Mouse (Mus musculus) liver, embryonic 16.5 days (tissue): Measurements from ENCODE around the gene Adcy5. TPM values are rescaled to one million over a fixed set of nuclear protein-coding genes. Genes with fewer than 3 reads are reported as not detected.

Source experiments
- ATAC-seq: fragments of 200-750 bp; cut with Nextera tagmentation; 2 replicates; pipeline ENCODE4 v1.8.0; 2017; ENCODE audit warnings: low read depth, mild to moderate bottlenecking, moderate number of reproducible peaks, moderate library complexity
- H3K27ac ChIP-seq: fragments of 300-500 bp; sonication (generic); 2 replicates; pipeline ENCODE4 v1.5.1; 2014; ENCODE audit warnings: mild to moderate bottlenecking, low read length
- H3K27me3 ChIP-seq: fragments of 300-500 bp; sonication (generic); 2 replicates; pipeline ENCODE4 v1.6.1; 2014; ENCODE audit warnings: low read depth, low read length, mixed read lengths; ENCODE audit not compliant: control insufficient read depth, insufficient read depth
- H3K36me3 ChIP-seq: fragments of 300-500 bp; sonication (generic); 2 replicates; pipeline ENCODE4 v1.6.1; 2014; ENCODE audit warnings: mild to moderate bottlenecking; ENCODE audit not compliant: control insufficient read depth, insufficient read depth
- H3K4me1 ChIP-seq: fragments of 300-500 bp; sonication (generic); 2 replicates; pipeline ENCODE4 v1.6.1; 2014; ENCODE audit warnings: low read depth, low read length, mixed read lengths; ENCODE audit not compliant: control insufficient read depth
- H3K4me2 ChIP-seq: fragments of 300-500 bp; sonication (generic); 2 replicates; pipeline ENCODE4 v1.6.1; 2014; ENCODE audit warnings: low read depth, low read length, mixed read lengths
- H3K4me3 ChIP-seq: fragments of 300-500 bp; sonication (generic); 2 replicates; pipeline ENCODE4 v1.5.1; 2014; ENCODE audit warnings: low read depth, mild to moderate bottlenecking, low read length
- H3K9ac ChIP-seq: fragments of 300-500 bp; sonication (generic); 2 replicates; pipeline ENCODE4 v1.6.1; 2014; ENCODE audit warnings: low read depth, low read length
- H3K9me3 ChIP-seq: fragments of 300-500 bp; sonication (generic); replicated peaks from 2 replicates; pipeline ENCODE4 v1.6.1; 2016; ENCODE audit warnings: low read length; ENCODE audit not compliant: control insufficient read depth
- WGBS: fragments of 180-500 bp; shearing (Covaris S2); extraction: QIAGEN DNeasy Blood & Tissue Kit; methylation state at CpG from one replicate; pipeline ENCODE4 v1.1.7; 2014; ENCODE audit not compliant: insufficient replicate concordance; 5-methylcytosine and 5-hydroxymethylcytosine counted together
- polyA plus RNA-seq: library from polyadenylated mRNA; unstranded; fragments of >200 nt; fragmentation: Nextera tagmentation; extraction: Ambion mirVana; gene quantifications from 2 replicates; pipeline ENCODE4 v1.2.1, GENCODE M21; 2015

Adcy5 gene
- polyA plus RNA-seq, 1 experiment from 2014 or later, result 0.22 TPM

GRCm38 (mm10) chr16:35190777-35191176 is 36.1 kb downstream of the Adcy5 start:
- 50% methylated on average over 7 of the region's 7 CpGs for WGBS
- no peaks in the 10 kb centered on the region for H3K9me3 ChIP-seq

GRCm38 (mm10) chr16:35191271-35191670 is 36.6 kb downstream of the Adcy5 start:
- WGBS, result 60% methylated on average over 7 of the region's 7 CpGs
- no peaks in the 10 kb centered on the region for H3K27me3 ChIP-seq
- H3K9ac ChIP-seq, result no peak overlapping the region
- no peak for ATAC-seq
- no peaks in the 10 kb centered on the region for H3K36me3 ChIP-seq
- H3K4me3 ChIP-seq, result no peak overlapping the region
- no peaks in the 10 kb centered on the region for H3K4me1 ChIP-seq
- H3K27ac ChIP-seq, result no peak overlapping the region
- no peak overlapping the region for H3K4me2 ChIP-seq
- H3K9me3 ChIP-seq, result no peaks in the 10 kb centered on the region

More at GRCm38 (mm10) chr16:35190777-35191176, 36.1 kb downstream of the Adcy5 start:
- no peak for ATAC-seq
- Histone ChIP-seq H3K27ac (no peak overlapping the region), H3K4me2 (no peak overlapping the region), H3K36me3 (no peaks in the 10 kb centered on the region), H3K27me3 (no peaks in the 10 kb centered on the region), H3K9ac (no peak overlapping the region), H3K4me3 (no peak overlapping the region), H3K4me1 (no peaks in the 10 kb centered on the region)

DNA sequence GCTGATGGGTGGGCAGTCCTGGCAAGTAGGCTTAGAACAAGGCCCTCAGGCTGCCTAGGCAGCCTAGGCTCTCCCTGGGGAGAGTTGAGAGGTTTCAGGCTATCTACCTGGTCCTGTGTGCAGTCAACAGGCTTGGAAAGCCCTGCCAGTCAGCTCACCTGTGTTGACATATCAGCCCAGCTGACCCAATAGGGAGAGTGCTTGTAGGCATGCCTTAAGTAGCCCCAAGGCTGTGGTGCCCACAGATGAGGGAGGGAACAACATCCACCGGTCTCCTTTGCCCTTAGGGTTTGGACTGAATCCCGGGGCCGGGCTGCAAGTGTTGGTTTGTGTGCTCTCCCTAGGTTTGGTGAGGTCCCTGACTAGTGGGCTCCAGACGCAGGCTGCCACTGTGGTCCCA is 37.8 kb downstream of the Adcy5 start:
- Histone ChIP-seq H3K9me3 (no peaks in the 10 kb centered on the region), H3K4me2 (no peak overlapping the region), H3K36me3 (no peaks in the 10 kb centered on the region), H3K27ac (no peak overlapping the region), H3K4me3 (no peak overlapping the region), H3K9ac (no peak overlapping the region), H3K27me3 (no peaks in the 10 kb centered on the region), H3K4me1 (no peaks in the 10 kb centered on the region)
- 66% methylated on average over 4 of the region's 4 CpGs for WGBS
- no peak for ATAC-seq

- Histone ChIP-seq H3K9ac (no peak overlapping the region), H3K4me3 (no peak overlapping the region), H3K27ac (no peak overlapping the region), H3K36me3 (no peaks in the 10 kb centered on the region), H3K9me3 (no peaks in the 10 kb centered on the region), H3K4me2 (no peak overlapping the region), H3K27me3 (no peaks in the 10 kb centered on the region), H3K4me1 (no peaks in the 10 kb centered on the region)
- 56% methylated on average over 3 of the region's 3 CpGs for WGBS
- no peak for ATAC-seq
Measured at GRCm38 (mm10) chr16:35193357-35193756, 38.7 kb downstream of the Adcy5 start.

- H3K9me3 ChIP-seq, result no peaks in the 10 kb centered on the region
- WGBS, result 45% methylated on average over 6 of the region's 6 CpGs
- H3K4me1 ChIP-seq, result no peaks in the 10 kb centered on the region
- no peaks in the 10 kb centered on the region for H3K27me3 ChIP-seq
- no peak for ATAC-seq
- no peaks in the 10 kb centered on the region for H3K36me3 ChIP-seq
- no peak overlapping the region for H3K9ac ChIP-seq
- H3K27ac ChIP-seq, result no peak overlapping the region; the same call in 1 of the 2 replicates
- no peak overlapping the region for H3K4me2 ChIP-seq
- no peak overlapping the region for H3K4me3 ChIP-seq
Measured at GRCm38 (mm10) chr16:35199721-35200431, 45.2 kb downstream of the Adcy5 start.

- H3K27ac ChIP-seq, result no peak overlapping the region
- no peak overlapping the region for H3K4me2 ChIP-seq
- no peaks in the 10 kb centered on the region for H3K9me3 ChIP-seq
- 50% methylated on average over 9 of the region's 9 CpGs for WGBS
- no peak overlapping the region for H3K9ac ChIP-seq
- no peaks in the 10 kb centered on the region for H3K36me3 ChIP-seq
- H3K4me1 ChIP-seq, result no peaks in the 10 kb centered on the region
- ATAC-seq, result no peak
- H3K27me3 ChIP-seq, result no peaks in the 10 kb centered on the region
- H3K4me3 ChIP-seq, result no peak overlapping the region
Measured at GRCm38 (mm10) chr16:35200432-35201142, 45.9 kb downstream of the Adcy5 start.

DNA sequence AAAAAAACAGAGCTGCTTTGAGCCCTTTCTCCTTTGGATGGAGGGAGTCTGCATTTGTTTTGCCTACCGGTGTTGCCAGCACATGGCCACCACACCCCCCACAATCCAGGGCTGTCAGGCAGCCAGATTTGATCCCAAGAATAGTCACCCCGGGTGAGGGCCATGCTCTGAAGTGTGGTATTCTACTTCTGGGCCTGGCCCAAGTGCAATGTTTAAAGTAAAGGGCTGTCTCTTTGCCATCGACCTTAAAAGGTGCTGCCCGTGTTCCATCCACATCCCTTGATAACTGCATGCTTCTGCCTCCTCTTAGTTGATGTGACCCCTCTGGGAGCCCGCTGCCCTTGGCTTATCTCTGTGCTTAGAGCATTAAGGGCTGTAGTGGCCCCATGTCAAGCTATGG is 46.6 kb downstream of the Adcy5 start:
- Histone ChIP-seq H3K9ac (no peak overlapping the region), H3K9me3 (no peaks in the 10 kb centered on the region), H3K36me3 (no peaks in the 10 kb centered on the region), H3K4me2 (no peak overlapping the region), H3K4me1 (no peaks in the 10 kb centered on the region), H3K27me3 (no peaks in the 10 kb centered on the region), H3K4me3 (no peak overlapping the region), H3K27ac (no peak overlapping the region)
- 51% methylated on average over 5 of the region's 5 CpGs for WGBS
- no peak for ATAC-seq

DNA sequence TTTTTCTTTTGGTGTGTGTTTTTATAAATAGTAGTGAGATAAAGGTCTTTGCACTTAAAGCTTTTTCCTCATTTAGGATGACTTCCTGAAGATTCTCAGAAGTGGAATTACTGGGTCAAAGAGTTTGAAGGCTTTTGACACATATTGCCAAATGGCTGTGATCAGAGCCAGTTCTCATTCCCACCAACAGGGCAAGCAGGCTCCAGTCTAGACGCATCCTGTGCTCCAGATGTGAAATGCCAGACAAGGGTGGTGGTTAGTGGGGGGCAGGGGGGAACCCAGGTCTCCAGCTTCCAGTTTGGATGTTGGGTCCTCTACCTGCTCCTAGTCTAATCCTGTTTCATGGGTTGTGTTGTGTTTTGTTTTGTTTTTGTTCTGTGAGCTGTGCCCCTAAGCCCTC is 48.8 kb downstream of the Adcy5 start:
- Histone ChIP-seq H3K4me1 (no peaks in the 10 kb centered on the region), H3K4me2 (no peak overlapping the region), H3K36me3 (no peaks in the 10 kb centered on the region), H3K27me3 (no peaks in the 10 kb centered on the region), H3K27ac (no peak overlapping the region), H3K4me3 (no peak overlapping the region), H3K9ac (no peak overlapping the region), H3K9me3 (no peaks in the 10 kb centered on the region)
- no peak for ATAC-seq
- 50% methylated on average over 1 of the region's 1 CpGs for WGBS

DNA sequence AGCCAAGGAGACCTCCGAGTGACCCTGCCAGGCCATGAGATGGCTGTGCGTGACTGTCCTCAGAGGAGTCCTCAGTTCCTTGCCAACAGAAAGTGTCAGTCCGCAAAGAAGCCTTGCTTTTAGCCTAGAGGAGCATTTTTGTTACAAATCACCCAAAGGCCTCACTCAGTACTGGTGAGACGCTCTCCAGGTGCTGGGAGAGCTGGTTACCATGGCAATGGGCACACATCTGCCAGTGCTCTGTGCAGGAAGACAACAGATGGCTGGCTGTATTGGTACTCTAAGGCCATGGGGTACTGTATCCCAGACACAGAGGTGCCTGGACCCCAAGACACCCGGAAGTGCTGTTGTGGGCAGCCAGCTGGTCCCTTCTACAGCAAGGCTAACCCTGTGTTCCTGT is 51.0 kb downstream of the Adcy5 start:
- Histone ChIP-seq H3K4me1 (no peaks in the 10 kb centered on the region), H3K4me3 (no peak overlapping the region), H3K4me2 (no peak overlapping the region), H3K36me3 (no peaks in the 10 kb centered on the region), H3K9ac (no peak overlapping the region), H3K9me3 (no peaks in the 10 kb centered on the region), H3K27me3 (no peaks in the 10 kb centered on the region), H3K27ac (no peak overlapping the region)
- 57% methylated on average over 5 of the region's 5 CpGs for WGBS
- no peak for ATAC-seq
